Mouse (Mus musculus) embryo, embryonic 10 days (tissue): ENCODE measurements around the gene Nexmif.
"Not testable (repeated sequence)": the region's sequence is repeated elsewhere in the genome, so short reads cannot be mapped to it uniquely, and the experiment has no call there.

Experiments
- DNase-seq: peaks from one replicate; pipeline ENCODE4 v3.0.0-alpha.2; 2015; ENCODE audit warnings: low spot score

The Nexmif gene

DNA sequence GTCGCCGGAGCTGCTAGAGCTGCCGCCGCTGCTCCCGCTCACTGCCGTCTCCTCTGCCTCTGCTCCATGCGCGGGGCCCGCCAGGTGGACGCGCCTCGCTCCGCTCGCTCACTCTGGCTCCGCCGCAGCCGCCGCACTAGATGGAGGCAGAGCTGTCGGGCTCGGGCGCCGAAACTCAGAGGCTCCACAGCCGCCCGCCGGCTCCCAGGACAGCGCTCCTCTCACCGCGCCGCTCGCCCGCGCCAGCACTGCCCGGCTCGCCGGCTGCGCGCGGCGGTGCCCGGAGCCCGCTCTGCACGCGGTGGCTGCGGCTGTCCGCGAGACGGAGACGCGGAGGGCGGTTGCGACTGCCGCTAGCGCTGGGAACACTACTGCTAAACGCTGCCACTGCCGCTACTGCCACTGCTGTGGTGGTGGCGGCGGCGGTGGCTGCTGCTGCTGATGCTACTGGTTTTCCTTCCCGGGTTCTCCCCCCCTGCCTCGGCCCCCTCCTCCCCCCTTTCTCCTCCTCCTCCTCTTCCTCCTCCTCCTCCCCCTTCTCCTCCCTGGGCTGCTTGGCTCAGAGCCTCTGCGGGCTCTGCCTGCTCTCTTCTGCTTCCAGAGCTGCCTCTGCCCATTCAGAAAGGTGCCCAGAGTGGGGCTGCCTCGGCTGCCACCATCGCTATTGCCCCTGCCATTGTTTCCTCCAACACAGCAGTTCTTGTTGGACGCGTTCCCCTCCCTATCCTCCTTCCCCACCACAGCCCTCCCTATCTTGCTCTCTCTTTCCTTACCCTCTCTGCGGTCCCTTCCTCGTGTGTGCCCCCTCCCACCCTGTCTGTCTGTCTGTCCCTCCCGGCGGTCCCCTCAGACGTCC is at the start of gene Nexmif:
Nexmif (minus strand) TSS at position 450 of the 856 bp plus-strand sequence.
- peak; percentile 50 for DNase-seq

DNA sequence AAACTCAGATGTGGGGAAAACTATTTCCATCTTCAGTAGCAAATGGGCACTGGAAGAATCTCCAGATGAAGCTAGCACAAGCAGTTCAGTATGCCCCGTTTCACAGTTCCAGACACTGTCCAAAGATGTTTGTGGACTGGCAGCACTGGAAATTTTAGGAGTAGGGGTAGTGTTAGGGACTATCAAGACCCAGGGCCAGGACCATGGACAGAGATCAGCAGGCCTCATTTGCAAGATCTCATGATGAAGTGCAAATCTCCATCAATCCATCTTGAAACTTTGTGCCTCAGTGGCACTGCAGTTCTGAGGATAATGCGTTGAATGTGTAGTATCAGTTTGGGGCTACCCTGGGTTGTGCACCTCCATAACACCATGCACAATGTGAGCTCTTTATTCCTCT is 7.7 kb upstream of the Nexmif start:
- peak; percentile 49 for DNase-seq

DNA sequence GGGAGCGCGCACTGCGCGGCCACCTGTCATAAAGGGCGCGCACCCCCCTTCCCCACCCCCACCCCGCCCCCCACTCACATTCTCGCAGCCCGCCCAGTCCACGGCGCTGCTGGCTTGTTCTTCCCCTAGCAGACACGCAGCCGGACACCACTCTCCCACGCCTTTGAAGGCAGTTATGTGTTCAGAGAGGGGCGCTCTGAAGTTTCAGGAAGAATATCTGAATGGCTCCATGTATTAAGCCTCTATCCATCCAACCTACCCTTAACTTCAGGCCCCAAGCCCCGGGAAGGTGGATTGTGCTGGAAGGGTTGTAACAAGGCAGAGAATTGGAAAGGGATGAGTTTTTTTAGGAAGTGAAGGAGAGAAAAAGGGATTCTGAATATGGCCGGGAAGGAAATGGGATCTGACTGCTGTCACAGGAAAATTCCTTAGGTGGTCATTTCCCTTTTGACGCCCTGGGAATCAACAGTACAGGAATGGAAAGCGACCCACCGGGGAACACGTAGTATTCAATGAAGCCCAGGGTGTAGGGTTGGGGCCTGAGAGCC is 681 bp upstream of the Nexmif start:
- peak; percentile 8 for DNase-seq

DNA sequence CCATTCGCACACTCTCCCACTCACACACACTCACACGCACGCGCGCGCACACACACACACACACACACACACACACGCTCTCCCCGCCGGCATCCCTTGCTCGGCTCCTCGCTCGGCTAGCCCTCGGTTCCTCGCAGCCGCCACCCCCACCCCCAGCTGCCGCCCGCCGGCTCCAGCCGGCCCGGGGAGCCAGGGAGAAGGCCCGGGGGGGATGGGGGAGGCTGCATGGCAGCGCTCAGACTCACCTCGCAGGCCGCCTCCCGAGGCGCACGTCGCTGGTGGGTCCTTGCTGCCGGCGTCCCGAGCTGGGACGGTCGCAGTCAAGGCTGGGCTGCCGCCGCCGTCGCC is 623 bp downstream of the Nexmif start:
- no peak for DNase-seq

DNA sequence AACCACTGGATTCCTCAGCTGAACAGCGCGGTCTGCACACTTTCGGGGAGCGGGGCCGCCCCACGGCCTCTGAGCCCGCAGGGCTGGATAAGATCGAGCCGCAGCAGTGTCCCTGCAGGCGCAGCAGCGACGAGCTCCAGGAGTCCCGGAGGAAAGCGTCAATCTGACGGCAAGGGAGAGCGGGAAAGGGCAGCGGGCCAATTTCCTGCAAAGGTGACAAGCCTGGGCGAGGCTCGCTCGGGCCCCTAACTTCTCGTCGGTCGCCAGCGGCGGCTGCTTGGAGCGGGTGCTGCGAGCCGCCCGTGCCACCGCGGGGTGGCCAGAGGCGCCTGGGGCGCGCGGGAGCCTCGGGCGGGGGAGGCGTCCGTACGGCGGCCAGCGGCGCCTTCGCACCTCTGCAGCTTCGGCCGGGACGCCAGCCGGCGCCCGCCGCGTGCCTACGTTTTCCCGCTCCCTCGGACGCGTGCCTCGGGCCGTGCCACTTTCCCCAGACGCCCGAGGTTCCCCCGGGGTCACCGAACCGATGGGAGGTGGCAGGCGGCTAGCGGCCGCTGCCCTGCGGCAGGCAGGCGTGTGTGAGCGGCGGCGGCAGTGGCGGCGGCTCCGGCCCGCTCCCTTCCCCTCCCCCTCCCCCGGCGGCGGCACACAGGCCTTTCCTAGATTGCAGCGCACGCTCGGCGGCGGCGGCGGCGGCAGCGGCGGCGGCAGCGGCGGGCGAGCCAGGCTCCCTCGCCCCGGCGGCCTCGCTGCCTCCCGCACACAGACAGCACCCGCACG is 1.2 kb downstream of the Nexmif start:
- peak; percentile 41 for DNase-seq

DNA sequence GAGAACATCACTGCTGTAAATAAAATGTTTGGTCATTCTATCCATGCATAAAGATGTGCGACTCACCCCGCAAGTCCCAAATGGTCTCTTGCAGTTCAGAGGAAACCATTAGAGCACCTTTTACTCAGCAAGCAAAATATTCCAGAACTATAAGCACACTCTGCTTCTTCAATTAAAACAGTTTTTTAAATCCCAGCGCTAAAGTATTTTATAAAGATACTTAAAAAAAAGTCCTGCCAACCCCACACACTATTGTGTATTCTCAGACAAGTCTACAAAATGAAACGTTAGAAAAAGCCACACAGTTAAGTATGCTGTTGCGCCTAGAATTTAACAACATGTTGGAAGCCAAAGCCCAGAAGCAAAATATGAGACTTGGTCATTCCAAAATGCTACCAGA is 1.9 kb downstream of the Nexmif start:
- DNase-seq: no peak

DNA sequence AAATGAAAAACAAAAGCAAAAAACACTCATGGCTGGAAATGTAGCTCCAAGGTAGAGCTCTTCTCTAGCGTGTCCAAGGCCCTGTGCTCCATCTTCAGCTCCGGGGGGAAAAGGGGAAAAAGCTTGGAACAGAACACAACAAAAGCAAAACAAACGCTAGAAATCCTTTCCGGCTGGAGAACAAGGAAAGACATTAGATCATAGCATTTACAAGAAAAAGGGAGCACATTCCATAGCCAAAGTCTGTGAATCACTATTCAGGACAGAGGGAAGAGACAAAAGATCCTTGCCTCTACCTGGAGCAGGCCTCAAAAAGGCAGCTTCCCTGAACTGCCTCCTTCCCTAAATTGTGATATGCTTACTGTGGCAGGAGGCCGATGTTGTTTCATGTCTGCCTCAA is 4.4 kb downstream of the Nexmif start:
- DNase-seq: no peak

DNA sequence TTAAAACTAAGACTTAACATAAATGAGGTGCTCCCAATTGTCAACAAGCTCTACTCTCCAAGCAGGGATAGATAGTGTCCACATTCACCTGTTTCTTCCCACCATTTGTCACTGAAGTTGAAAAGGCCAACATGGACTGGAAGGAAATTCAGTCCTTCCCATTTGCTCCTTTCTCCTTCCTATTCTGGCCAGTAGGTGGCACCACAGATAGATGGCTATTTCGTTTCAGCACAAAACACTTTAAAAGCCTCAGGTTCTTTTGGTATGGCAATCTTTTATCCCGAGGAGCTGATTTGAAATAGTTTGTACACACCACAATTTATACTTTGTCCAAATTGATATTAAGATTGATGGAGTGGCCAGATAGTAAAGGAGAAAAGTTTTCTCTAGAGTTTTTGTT is 21.7 kb downstream of the Nexmif start:
- DNase-seq: peak; percentile 59

DNA sequence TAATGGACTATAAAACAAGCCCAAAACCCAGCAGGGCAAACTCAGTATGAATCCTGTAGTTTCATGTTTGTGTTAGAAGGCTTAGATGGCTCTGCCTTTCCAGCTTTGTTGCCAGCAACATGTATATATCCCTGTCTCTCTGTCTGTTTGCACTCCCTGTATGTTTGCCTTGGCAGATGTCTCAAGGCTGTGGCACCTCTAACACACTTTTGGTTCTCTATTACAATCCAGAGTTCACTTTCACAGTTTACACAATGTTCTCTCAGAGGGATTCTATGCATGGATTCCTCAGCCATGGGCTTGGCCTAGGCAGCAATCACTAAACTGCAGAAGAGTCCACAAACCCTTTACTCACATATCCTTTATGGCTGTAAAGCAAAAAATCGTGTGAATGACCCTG is 50.9 kb downstream of the Nexmif start:
- no peak for DNase-seq

DNA sequence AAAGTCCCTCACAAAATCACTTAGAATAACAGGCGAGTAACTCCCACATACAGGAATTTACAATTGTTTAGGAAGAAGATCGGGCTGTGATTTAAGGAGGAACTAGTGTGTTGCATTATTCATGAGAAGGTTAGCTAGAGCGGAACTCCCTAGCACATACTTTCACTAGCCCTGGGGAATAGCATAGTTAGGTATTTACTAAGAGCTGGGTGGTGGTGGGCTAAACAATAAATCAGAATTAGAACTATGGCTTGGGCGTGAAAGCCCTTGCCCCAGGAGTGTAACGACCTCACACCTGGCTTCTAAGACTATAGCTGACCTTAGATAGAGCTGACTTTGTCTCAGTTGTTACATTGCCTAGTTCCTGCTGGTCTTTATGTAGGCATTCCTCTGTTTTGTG is 85.7 kb downstream of the Nexmif start:
- not testable (repeated sequence) for DNase-seq

DNA sequence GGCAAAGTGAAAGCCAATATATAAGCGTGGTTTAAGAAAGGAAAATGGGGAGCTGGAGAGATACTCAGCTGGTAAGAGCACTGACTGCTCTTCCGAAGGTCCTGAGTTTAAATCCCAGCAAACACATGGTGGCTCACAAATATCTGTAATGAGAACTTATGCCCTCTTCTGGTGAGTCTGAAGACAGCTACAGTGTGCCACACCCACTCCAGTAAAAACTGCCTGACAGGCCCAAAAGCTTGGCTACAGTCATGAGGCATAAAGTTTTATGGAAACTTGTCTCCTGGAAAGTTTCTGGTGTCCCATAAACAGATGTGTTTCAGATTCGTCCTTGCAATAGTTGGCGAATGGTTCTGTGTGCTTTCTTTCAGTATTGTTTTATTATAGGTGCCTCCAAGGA is 86.4 kb downstream of the Nexmif start:
- no peak for DNase-seq

DNA sequence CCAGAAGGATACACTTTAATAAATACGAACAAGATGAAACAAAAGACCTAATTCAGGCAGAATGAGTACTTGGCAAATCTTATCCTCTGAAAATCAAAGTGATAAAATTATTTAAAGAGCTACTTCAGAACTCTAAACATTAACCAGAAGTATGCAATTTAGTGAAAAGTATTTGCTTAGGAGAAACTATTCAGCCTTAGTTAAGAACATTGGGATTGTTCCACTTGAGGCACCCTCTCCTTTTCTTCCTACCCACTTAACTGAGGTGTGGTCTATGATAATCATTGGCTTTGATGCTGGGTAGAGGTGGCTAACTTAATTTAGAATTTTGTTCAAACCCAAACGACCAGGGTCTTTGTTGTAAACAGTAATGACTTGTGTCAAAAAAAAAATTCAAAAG is 146.1 kb downstream of the Nexmif start:
- no peak for DNase-seq

DNA sequence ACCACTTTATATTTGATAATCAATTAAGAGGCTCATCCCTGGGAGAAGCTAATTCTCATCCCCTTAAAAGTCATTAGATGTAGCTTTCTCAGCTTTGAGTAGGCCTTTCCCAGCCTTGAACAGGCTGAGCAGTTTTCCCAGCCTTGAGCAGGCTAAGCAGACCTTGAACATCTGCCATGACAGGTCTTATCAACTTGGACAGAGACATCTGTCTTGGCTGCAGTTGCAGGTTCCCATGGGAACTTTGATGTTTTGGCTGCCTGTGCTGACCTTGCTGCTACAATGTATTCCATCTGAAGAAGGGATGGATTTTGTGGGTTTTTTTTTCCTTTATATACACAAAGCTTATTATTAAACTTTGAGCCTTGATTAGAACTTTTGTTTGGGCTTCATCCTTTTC is 160.7 kb downstream of the Nexmif start:
- no peak for DNase-seq

DNA sequence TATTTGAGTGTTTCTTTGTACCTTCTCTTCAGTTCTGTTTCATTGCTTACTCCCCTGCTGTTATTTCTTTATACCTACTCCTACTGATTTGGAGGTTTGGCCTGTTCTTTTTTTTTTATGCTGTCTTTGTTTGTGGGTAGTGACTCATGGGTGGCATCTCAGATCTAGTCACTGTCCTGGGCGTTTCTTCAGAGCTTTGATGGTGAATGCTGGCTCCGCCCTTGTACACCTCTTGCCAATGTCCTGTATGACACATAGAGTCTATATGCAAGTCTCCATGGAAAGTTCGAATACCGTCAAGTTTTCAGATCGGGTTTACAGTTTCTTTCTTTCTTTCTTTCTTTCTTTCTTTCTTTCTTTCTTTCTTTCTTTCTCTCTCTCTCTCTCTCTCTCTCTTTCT is 167.1 kb downstream of the Nexmif start:
- no peak for DNase-seq

DNA sequence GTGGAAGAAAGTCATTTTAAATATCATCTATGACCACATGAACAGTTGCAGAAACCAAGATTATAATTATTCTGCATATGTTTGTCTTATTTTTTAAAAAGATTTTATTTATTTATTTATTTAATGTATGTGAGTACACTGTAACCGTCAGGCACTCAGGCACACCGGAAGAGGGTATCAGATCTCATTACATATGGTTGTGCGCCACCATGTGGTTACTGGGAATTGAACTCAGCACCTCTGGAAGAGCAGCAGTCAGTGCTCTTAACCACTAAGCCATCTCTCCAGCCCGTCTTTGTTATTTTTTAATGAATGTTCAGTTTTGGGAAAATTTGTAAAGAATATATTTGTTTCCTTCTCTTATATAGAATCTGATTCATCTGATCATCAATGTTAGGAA is 168.2 kb downstream of the Nexmif start:
- peak; percentile 24 for DNase-seq
